Mouse (Mus musculus) adrenal gland, adult 10 weeks (tissue): ENCODE results near the gene Mtcp1. TPM values are rescaled to one million over a fixed set of nuclear protein-coding genes. Genes with fewer than 3 reads are reported as not detected.

Experiments used
- polyA plus RNA-seq: library from polyadenylated mRNA; stranded (reverse); fragments of 350-450 nt; fragmentation: Illumina TruSeq; extraction: RNeasy Lipid Tissue Mini Kit (QIAGEN cat#74804); gene quantifications from one replicate; pipeline ENCODE4 v1.2.3, GENCODE M21; 2014; ENCODE audit warnings: low read depth, low replicate concordance

The Mtcp1 gene
- polyA plus RNA-seq: 21.6 TPM

GRCm38 (mm10) chrX:75415936-75416785 lies at the start of gene Mtcp1, which contains the start of the genes Cmc4 and Brcc3:
Gene Mtcp1 (minus strand): TSS chrX:75416588.
Gene Cmc4 (minus strand): TSS chrX:75416584.
Gene Brcc3 (plus strand): TSS chrX:75416628.

GRCm38 (mm10) chrX:75382195-75382771 lies 34.1 kb downstream of the Mtcp1 start, which contains the start of the genes Fundc2 and F8:
Gene Fundc2 (plus strand): TSS chrX:75382399.
Gene F8 (minus strand): TSS chrX:75382615.

Other genes with a start within 250 kb of the Mtcp1 start
- 248 TPM for gene Fundc2, start 34.2 kb downstream of the Mtcp1 start, polyA plus RNA-seq
- gene F8, start 34.0 kb downstream of the Mtcp1 start, polyA plus RNA-seq: 38.8 TPM
- gene Cmc4, start within 50 bp of the Mtcp1 start, polyA plus RNA-seq: 39.0 TPM
- gene Brcc3, start within 50 bp of the Mtcp1 start, polyA plus RNA-seq: 83.3 TPM
- 285 TPM for gene Vbp1, start 97.7 kb upstream of the Mtcp1 start, polyA plus RNA-seq
- gene Rab39b, start 161.6 kb upstream of the Mtcp1 start, polyA plus RNA-seq: 8.3 TPM